Mouse (Mus musculus) yolk sac, embryonic 10.5 days (tissue): ENCODE measurements around the gene Nup205.

Experiments
- DNase-seq: peaks from one replicate; pipeline ENCODE4 v3.0.0-alpha.2; 2017; ENCODE audit warnings: low spot score

Nup205 gene

DNA sequence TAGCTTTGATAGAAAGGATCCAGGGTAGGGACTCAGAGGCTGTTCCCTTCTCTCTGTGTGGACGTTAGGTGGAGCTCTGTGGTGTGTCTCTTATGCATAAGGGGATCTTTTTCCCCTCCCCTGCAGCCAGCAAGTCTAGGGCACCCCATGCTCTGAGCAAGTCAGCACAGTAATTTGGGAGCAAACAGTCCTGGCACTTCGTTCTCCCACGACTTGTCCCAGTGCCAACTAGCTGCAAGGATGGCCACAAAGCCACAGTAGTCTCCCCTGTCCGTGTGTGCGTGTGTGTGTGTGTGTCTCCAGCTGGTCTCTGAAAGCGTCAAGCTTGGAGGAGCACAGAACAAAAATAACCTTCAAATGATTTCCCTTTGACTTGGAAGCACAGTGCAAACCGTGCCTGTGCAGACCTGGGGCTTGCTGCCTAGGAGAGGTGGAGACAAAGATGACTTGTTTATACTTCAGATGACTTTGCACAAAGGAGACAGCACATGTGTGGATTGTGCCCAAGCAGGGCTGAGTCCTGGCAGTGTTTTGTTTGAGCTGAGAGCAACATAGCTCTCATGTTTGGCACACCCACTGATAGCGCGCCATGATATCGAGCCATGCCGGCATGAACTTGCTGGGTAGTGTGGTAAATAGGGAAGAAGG is 111.0 kb downstream of the Nup205 start:
- no peak for DNase-seq

DNA sequence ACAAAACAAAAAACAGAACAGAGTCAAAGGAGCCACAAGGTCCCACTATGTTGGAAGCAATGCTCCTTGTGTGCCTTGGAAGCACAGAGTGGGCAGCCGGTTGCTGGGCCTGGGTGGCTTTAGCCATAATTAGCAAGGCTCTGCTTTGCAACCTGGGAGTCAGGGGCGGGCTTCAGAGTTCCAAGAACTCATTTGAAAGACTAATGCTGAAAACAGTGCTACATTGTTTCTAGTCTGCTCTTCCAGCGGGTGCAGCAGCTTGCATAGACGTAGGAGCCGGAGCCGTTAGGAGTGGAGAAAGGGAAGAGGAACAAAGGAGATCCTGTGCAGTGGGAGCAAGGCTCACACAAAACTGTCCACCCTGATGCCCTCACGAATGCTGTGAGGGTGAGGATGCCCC is 111.7 kb downstream of the Nup205 start:
- no peak for DNase-seq

DNA sequence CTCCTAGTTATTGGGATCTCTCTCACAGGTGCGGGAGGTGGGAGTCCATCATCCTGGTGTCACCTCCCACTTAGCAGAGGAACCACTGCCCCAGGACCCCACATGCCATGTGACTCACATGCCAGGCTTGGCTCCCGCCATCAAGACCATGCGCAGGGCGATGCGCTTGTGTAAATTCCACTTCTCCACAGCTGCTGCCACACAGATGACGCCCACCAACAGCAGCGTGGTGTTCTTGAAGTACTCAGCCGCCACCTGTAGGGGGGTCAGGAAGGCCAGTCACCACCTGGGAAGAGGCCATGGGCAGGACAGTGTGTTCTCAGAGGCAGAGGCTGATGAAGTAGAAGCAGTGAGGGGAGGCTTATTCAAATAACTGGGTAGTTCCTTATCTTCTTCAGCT is 112.5 kb downstream of the Nup205 start:
- no peak for DNase-seq

DNA sequence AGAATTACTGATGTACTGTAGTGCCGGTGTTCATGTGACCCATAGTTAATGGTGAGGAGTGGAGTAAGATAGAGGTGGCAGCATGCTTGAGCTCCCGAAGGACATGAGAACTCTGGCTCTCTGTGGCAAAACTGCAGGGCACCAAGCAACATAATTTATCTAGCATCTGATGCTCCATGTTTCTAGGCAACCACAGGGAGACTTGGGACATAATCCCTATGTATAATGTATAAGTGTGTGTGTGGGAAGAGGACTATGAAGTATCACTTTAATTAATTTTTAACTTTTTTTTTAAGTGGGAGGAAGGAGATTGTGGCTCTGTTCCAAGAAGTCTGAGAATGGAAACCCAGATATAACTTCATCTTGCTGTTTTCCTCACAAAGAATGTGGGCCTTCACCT is 117.7 kb downstream of the Nup205 start:
- DNase-seq = no peak

DNA sequence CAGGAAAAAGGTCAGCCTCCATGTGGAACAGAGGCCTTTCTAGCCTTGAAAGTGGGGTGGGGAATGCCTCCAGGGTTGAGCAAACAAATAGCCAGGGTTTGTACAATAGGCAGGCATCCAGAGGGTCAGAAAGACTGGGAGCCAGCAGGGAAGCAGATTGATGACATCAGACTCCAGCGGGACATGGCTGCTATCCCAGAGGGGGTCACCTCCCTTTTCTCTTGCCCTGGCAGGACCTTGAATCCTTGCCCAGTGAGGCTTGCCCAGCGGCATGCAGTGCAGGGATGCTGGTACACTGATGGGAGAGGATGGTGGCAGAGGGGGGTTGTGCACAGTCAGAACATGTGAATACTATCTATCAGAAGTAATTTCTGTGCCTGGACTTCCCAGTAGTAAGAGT is 119.8 kb downstream of the Nup205 start:
- no peak for DNase-seq
